Mouse (Mus musculus) R1 (cell line): ENCODE measurements at regions not wholly inside any gene's neighbourhood (a gene's known extent, or its start where the extent isn't known, plus 50 kb on each side); places are given as distances from the start of the nearest gene placed in this dataset.

Source experiments
- DNase-seq: peaks from one replicate; pipeline ENCODE4 v3.0.0-alpha.2; 2018; ENCODE audit warnings: low read depth, low spot score

DNA sequence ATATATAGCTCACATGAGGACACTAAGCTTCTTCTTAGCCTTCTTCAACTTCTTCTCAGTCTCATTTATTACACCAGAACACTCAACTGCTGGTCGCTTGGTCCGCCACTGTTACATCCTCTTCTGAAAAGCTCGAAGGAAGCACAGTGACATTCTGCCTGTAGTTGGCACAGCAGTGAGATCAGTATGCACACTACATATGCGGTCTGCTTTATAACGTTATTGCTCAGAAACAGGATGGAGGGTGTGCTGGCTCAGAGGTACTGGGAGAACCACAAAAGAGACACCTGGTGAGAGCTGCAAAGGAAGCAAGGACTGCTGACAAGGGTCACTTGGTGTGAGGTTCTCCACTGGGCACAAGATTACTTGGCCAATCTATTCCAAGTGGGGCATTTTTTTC, 179.5 kb downstream of the Ets1 start:
- DNase-seq, result no peak

DNA sequence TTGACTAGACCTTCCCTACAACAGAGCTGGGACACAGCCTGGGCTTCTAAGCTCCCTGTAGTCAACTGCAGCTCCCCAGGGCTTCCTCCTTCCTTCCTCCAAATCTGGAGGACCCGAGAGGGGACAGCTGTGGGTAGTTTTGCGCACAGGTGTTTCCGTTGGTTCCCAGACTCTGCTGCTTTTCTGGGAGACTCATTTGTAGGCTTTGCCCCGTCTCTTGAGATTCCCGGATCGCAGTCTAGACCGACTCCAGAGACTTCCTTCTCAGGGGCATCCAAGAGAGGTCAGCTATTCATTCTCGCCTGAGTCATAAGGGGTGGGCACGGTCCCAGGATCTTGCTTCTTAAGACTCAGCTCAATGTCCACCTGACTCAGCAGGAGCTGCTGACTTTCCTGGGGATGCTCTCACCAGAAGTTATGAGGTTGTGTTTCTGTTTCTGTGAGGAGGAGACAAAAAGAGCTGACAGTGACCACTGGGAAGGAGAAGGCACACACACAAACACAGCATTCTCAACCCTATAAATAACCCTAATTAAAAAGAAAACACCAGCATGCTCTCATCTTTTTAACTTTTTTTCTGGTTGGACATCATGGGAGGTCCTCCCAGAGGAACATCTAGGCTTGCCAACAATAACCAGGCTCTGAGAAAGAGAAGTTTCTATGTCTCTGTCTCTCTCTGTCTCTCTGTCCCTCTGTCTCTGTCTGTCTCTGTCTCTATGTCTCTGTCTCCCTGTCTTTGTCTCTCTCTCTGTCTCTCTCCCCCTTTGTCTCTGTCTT, 180.8 kb downstream of the Ets1 start:
- DNase-seq, result no peak

DNA sequence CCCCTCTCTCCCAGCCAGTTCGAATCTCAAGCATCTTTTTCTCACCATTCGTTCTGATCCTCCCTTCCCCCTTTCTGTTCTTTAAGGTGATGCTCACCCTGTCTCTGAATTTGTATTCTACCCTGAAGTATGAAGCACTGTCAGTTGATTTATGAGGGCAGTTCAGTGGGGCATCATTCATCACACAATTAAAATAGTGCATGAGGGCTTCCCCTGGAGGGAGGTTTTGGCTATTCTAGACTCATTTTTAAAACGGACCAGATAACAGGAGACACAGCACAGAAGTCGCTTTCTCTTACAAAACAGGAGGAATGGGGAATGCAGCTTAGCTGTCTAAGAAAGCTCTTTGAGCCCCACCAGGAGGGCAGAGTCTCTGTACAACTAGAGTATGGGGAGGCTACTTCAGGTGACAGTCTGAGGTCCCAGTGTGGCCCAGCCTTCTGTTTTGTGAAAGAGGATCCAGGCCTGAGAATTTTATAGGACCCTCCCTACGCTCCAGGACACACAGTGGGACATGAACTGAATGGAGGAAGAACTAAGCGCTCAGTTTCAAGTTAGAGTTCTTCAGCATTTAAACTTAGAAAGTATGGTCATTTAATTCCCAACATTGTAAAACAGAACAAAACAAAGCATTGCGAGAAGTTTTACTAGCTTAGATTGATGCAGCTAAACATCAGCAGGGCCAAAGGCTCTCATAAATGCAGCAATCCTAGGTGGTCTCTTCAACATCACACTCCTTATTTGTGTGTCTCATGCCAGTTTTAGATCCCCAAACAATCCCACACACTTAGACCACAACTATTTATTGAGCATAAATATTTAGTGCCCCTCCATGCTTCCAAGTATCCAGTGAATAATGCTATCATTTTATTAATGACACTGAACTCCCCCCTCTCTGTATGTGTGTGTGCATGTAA, 181.7 kb downstream of the Ets1 start:
- peak; percentile 2 for DNase-seq

DNA sequence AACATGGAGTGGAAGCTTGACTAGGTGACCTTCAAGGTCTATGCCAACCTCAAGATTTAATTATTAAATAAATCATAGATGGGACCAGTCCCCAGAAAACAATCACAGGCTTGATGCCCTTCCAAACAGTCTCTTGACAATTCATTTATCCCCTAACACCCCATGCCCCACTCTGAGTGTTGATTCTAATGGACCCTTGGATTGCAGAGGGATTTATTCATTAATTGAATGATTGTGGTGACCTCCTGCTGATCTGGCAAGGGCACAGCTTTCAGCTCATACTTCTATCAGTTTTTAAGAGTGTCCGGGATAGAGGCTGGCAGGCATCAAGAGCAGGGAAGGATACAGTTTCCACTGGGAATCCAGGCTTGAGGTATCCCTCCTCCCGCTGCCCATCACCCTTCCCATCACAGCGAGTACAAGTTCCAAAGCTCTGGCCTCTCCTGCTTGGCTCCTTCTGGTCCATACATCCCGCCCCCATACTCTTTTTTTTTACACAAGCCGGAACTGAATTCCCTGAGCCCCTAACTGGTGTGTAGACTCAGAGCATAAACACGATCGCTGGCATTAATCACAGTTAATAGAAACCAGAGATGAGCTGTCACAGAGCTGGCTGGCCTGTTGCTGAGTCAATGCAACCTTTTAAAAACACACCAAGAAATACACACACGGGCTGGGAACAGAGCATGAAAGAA, 187.6 kb downstream of the Ets1 start:
- DNase-seq, result no peak

DNA sequence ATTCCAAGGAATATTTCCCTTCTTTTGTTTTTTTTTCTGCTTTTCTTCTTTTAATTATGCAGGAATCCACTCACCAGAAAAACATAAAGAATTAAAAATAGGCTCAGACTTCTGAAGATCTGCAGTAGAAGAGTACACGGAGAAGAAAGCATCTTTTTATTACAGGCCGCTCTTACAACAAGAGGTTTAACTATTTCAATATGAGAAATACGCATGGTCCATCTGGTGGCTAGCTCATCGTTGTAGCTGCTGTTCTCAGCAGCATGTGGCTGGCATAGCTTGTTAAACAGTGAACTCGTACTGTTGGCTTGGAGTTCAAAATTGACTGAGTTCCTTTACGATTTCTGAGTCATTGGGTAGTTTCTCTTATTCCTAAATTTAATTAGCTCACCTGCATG, 188.1 kb downstream of the Ets1 start:
- DNase-seq, result no peak

DNA sequence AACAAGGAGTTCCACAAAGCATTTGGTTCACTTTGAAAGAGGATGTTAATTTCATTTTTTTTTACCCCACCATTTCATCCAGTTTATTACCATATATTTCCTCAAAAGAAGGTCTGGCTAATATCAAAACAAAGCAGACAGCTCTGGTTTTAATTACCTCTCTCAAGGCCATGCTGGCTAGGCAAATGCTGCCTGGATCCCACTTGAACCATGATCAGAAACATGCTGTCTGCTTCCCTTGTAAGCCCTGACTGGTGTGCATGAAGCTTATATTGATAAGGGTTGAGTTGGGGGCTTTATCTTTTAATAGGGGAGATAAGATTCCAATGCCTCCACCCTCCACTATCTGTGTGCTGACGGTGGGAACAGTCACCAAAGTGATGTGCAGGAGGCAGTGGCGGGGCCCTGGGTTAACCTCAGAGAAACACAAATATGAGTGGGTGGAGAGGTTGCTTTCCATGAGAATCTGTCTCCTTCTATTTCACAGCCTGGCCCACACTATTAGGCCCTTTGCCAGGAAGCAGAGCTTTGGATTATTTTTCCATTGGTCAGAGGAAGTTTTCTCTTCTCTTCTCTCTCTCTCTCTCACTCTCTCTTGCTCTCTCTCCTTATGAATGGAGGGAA, 194.4 kb downstream of the Ets1 start:
- no peak for DNase-seq

DNA sequence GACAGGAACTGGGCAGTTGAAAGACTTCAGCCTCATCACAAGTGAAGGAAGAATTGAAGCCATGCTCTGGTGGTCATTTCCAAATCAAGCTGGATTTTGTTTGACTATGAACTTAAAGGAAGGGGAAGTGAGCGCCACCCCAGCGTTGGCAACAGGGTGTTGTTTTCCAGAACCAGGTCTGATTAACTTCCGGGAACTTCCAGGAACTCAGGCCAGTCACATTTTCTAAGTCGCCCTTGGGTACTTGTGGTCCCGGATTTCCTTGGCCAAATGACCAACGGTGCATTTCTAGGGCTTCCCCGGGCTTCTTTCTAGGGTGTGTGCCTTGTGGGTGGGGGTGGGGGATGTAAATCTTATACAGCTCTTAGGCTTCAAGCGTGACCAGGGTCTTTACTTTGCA, 197.4 kb downstream of the Ets1 start:
- no peak for DNase-seq

DNA sequence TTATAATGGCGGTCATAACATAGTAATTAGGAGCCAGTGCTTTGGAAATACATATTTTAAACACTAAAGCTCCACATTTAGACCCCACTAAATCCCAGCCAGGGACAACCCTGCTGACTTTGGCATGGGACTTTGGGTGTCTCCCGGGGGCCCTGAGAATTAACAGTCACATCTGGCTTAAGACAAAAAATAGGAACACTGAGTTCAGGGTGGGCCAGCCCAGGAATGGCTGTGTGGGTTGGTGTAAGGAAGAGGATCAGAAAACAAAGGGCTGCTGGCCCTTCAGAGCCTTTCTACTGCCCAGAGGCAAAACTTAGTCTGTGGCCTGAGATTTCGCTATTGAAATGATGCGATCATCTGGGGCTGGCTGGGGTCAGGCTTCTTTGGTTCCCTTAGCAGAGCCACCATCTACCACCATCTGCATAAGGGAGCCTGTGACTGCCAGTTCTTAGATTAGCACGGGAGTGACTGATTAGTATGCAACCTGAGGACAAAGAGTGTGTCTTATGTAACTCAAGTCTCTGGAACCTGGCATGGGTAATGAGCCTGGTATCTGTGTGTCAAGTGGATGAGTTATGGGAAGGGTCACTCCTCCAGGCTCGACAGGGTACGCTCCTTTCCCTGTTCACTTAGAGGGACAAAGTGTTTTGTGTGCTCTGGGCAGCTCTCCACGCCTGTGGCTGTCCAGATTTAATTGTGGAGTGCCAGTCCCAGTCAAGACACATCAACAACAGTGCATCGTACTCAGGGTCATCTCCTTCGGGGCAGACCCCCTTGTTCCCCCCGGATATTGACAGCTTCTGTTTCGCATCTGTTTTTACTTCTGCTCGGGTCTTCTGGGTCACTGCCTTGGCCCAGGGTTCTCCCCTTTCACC, 199.0 kb downstream of the Ets1 start:
- DNase-seq, result no peak

DNA sequence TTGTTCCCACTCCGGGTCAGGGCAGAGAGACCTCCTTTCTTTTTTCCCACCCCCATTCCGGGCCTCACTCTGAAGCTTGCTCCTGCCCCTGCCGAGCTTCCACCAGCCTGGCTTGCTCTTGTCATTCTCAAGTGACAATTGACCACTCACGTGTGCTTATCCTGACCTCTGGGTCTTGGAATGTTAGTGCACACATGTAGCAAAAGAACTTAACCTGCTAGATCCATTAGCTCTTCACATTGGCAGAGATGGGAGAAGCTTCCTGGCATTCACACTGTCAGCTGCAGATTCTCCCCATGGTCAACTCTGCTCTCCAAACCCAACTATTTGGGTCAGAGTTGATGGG, 199.6 kb downstream of the Ets1 start:
- no peak for DNase-seq

DNA sequence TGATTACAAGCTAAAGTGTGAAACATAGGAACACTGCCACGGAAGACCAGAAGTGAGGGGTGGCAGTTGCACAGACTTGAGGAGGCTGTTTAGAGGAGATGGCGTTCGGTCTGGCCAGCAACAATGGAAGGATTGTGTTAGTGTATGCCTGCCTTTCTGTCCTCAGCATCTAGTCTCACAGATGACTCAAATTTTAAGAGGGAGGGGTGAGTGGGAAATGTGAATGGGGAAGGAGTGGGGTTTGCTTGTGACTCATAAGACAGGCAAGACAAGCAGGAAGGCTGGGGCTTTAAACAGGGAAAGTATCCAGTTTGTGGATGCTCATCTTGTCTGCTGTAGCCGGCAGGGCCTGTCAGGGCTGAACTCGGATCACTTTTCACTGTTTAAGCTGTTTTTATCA, 200.3 kb downstream of the Ets1 start:
- DNase-seq, result no peak

DNA sequence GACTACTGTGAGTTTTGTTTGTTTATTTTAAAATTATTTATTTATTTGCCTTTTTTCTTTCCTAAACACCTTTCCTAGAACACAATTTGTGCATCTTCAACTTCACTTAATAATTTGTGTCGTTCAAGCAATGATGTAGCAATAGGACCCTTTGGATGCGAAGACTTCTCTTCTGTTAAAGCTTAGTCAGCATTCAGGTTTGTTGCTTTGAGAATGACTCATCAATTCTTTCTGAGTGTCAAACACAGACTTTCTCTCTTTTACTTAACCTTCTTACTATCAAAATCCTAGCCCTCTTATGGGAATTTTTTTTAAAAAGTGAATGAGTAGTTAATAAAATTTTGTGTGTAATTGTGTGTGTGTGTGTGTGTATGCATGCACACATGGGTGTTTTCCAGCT, 211.3 kb downstream of the Ets1 start:
- DNase-seq, result no peak

DNA sequence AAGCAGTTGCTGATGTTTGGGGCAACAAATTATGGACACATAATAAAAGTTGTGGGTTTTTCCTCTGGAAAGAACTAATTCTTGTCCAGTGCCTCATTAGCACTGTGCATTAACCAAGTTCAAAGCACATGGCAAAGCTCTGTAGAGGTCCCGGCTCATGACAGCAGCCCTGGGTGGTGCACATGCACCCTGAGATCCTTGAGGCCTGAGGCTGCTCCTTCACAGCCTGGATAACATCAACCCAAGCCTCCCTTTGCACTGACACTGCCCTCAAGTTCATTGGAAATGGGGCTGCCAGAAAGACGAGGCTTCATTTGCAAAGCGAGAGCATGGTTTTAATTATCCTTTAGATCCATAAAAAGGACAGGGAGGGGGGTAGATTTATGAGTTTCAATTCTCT, 216.3 kb downstream of the Ets1 start:
- no peak for DNase-seq

DNA sequence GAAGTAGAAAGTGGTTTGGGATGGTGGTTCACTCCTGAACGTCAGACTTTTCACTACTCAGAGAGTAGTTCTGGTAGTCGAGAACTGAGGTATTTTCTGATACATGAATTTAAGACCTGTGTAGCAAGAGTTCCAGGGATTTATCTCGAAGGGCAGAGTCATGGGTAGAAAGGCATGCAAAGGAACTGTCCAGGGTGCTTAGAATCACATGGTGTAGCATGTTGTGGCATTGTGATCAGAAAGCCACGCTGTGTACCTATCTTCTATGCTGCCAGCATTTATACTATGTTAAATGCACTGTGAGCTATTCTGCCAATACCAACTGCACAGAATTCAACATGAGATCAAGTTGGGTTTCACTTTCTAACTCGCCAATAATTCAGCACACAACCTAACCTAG, 227.3 kb downstream of the Ets1 start:
- peak; percentile 35 for DNase-seq

DNA sequence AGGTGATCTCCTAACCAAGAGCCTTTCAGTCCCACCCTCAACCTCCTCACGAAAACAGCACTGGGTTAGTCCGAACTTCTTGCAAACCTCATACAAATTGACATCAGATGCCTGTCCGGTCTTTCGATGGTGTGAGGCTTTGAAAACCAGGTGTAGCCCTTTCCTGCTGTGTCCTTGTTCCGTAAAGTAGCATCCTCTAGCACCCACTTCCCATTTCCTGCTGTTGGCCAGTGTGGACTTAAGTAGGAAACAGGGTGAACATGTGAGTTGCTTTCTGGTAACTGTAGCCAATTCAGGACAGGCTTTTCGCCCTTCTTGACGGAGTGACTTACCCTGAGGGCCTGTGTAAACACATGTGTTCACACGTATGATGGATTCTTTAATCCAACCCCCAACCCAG, 232.9 kb downstream of the Ets1 start:
- no peak for DNase-seq

DNA sequence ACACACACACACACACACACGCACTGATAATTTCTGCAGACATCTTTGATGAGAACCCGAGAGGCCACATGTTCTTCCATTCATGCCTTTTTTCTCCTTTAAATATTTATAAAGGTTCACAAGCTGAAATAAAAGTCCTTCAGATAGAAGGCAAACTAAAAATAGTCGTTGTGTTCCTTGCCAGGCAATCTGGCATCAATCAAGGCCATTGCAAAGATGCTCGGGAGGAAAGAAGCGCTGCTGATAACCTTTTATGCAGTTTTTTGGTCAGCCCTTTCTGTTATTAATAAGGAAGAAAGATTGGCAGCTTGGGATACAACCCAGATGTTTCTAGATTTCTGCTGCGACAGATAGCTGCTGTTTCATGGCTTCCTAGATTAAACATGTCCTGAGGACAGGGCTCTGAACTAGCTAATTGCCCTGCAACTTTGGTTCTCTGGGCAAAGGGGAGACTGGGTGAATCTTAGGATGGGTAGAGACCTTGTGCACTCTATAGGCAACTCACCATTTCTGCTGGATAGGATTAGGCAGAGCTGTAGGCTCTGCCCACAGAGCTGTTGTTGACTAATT, 238.4 kb downstream of the Ets1 start:
- DNase-seq, result no peak

DNA sequence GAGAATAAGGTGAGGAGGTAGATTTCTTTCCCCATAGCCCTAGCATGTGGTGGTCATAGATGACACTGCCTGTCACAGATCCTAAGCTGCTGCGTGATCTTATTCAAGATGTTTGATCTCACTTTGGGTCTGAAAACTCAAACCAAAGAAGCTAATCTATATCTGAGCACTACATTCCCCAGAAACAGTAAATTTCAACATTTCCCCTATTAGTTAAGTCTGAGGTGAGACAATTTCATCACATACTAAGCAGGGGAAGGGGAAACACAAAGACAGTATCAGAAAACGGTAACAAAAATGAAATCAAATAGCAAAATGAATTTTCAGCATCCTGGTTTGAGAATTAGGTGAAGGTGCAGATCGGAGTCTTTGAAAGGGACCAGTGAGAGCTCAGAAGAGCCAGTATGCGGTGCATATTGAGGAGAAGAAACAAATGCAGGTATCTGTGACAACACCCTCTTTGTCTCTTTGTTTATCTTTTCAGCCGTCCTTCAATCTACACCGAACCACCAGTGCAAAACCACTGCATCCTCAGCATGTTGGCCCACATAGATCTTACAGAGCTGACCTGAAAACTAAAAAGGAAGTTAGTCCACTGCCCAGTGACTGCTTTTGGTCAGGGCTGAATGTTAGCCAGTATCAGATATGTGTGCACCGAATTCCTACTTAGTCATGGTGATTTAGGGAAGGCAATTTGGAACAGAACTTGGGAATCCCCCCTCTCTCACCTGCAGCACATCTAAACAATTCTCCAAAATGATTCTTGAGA, 247.0 kb downstream of the Ets1 start:
- no peak for DNase-seq

DNA sequence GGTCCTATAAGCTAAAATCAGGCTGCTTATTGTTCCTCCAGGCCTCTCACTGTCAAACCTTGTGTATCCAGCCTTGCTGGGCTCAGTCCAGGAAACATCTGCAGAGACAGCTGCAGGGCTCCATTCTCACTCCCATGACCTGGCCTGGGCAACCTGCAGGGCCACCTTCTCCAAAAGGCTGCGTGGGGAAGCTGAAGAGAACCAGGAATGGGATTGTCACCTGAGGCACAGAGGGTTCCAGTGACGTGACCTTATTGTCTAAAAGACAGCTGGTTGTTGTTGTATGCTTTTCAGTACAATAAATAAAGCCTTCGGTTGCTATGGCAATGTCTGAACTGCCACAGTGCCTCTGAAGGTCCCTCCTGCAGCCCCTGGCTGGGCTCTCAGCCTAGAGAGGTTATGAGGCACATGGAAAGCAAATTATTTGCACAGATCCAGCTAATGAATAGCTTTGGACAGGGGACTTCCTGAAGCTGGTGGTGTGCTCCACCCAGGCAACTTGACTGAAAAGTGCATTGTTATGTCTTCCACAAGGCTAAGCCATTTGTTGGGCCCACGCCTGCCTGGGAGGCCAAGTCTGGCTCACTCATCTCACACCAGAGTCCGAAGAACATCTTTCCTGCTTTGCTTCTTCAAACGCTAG, 250.1 kb downstream of the Ets1 start:
- peak; percentile 39 for DNase-seq

DNA sequence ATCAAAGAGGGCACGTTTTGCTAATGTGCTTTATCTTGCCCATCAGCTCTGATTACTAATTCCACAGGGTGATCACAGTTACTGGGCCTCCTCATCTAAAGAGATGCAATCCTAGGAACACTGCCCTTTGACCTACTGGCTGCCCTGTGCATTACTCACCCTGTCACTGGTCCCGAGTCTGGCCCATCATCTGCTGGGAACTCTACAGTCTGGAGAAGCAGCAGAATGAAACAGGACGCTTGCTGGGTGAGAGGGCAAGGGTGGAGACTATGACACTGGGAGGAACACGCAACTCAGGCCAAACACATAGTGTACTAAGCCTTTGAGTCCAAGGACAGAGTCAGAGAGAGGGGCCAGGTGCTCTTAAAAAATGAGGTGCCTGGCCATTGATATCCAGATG, 263.8 kb downstream of the Ets1 start:
- DNase-seq, result no peak

DNA sequence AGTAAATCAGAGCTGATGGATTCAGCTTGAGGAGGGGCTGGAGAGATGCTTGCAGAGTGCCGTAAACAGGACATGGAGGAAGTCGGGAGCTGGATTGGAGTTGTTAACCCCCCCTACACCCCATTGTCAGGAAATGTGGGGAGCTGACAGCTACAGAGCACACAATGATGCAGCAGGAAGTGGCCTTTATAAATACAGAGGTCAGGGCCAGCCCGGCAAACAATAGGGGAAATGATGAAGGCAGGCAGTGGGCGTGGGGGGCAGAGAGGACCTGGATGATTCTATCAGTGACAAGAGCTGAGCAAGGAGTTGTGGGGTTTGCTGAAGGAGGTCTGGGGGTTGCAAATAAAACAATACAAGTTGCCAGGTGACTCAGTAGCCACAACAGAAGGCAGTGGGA, 265.3 kb downstream of the Ets1 start:
- peak; percentile 31 for DNase-seq
